Comparison of ENCODE assay signal across 8 mouse cellular contexts in genomic region chr9:76390839-76391238, GRCm38 (mm10).
DNase-seq lines count a peak whose midpoint lies in the region.

No protein-coding gene starts in this region.

- DNase-seq in cerebellum, adult 8-10 months, result peak; percentile 9
- no peak for DNase-seq in cerebellum, adult 9-11 months
- DNase-seq in layer of hippocampus, adult 9-10 months (ENCODE audit: low spot score), result peak; percentile 24
- no peak for DNase-seq in layer of hippocampus, adult 9-11 months
- DNase-seq in CD4-positive helper T cell, adult 2 months (ENCODE audit: low read depth, low spot score), result peak; percentile 10
- peak; percentile 68 to 70 for DNase-seq in cerebellum, postnatal 14 days
- peak; percentile 22 for DNase-seq in left cerebral cortex, postnatal 4 days
- peak; percentile 13 for DNase-seq in yolk sac, embryonic 10.5 days (ENCODE audit: low spot score)

- intact Hi-C loops in left cerebral cortex, postnatal 4 days (cut with DNase I), result loop anchor here (10.0 kb wide), 1 partner anchor 994 kb away; no protein-coding TSS in a partner anchor

Comparison
In these comparisons a context has a peak if more than half of its experiments do, and no peak if none do; other contexts are left out.
1. DNase-seq: peak in cerebellum, adult 8-10 months (single experiment), layer of hippocampus, adult 9-10 months (single experiment), CD4-positive helper T cell, adult 2 months (single experiment), cerebellum, postnatal 14 days (2 of 2), left cerebral cortex, postnatal 4 days (single experiment) and yolk sac, embryonic 10.5 days (single experiment); none in cerebellum, adult 9-11 months (single experiment) and layer of hippocampus, adult 9-11 months (single experiment).